Mouse (Mus musculus) hindbrain, embryonic 14.5 days (tissue): ENCODE results near the gene Agpat3. TPM values are rescaled to one million over a fixed set of nuclear protein-coding genes. Genes with fewer than 3 reads are reported as not detected.

Experiments used
- ATAC-seq: fragments of 200-750 bp; cut with Nextera tagmentation; 2 replicates; pipeline ENCODE4 v1.8.0; 2017; ENCODE audit warnings: moderate number of reproducible peaks, mild to moderate bottlenecking, moderate TSS enrichment, moderate library complexity; ENCODE audit not compliant: low FRiP score
- DNase-seq: peaks from one replicate; pipeline ENCODE4 v3.0.0-alpha.2; 2015; ENCODE audit warnings: low spot score
- H3K27ac ChIP-seq: fragments of 300-500 bp; sonication (generic); 2 replicates; pipeline ENCODE4 v1.5.1; 2014; ENCODE audit warnings: mild to moderate bottlenecking, moderate library complexity
- H3K27me3 ChIP-seq: fragments of 300-500 bp; sonication (generic); 2 replicates; pipeline ENCODE4 v1.6.1; 2014; ENCODE audit warnings: mild to moderate bottlenecking, low read length, mixed read lengths; ENCODE audit not compliant: control insufficient read depth, insufficient read depth
- H3K36me3 ChIP-seq: fragments of 300-500 bp; sonication (generic); replicated peaks from 2 replicates; pipeline ENCODE4 v1.6.1; 2014; ENCODE audit not compliant: control insufficient read depth, insufficient read depth
- H3K4me1 ChIP-seq: fragments of 300-500 bp; sonication (generic); replicated peaks from 2 replicates; pipeline ENCODE4 v1.6.1; 2014; ENCODE audit warnings: antibody characterized with exemption, low read length, mixed read lengths; ENCODE audit not compliant: control insufficient read depth, insufficient read depth
- H3K4me2 ChIP-seq: fragments of 300-500 bp; sonication (generic); replicated peaks from 2 replicates; pipeline ENCODE4 v1.6.1; 2014; ENCODE audit warnings: mild to moderate bottlenecking, moderate library complexity
- H3K4me3 ChIP-seq: fragments of 300-500 bp; sonication (generic); replicated peaks from 2 replicates; pipeline ENCODE4 v1.5.1; 2014; ENCODE audit warnings: mild to moderate bottlenecking, low read length
- H3K9ac ChIP-seq: fragments of 300-500 bp; sonication (generic); 2 replicates; pipeline ENCODE4 v1.6.1; 2014
- H3K9me3 ChIP-seq: fragments of 300-500 bp; sonication (generic); 2 replicates; pipeline ENCODE4 v1.6.1; 2016; ENCODE audit warnings: low read length; ENCODE audit not compliant: control insufficient read depth
- WGBS: fragments of 180-500 bp; shearing (Covaris S2); extraction: QIAGEN DNeasy Blood & Tissue Kit; methylation state at CpG from one replicate; pipeline ENCODE4 v1.1.7; 2014; 5-methylcytosine and 5-hydroxymethylcytosine counted together
- polyA plus RNA-seq: library from polyadenylated mRNA; unstranded; fragments of >200 nt; fragmentation: Nextera tagmentation; extraction: Ambion mirVana; gene quantifications from 2 replicates; pipeline ENCODE4 v1.2.1, GENCODE M21; 2014

Gene Agpat3
- polyA plus RNA-seq, 1 experiment from 2014 or later = 80.3 TPM

DNA sequence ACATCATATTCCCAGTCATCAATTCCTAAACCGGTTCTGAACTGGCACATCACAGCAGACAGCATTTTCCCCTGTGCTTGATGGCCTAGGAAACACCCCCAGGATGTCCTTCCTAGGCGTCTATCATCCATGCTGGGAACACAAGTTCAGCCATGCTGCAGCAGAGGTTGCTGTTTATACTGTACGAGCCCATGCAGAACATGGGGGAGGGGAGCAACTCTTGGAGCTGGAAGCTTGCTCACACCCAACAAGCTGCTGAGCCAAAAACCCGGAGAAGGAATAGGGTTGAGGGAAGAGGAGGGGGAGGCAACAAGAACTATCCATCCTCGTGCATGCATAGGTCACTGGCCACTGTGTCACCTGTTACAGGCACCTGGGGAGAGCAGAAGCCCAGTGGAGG, 92.0 kb downstream of the Agpat3 start:
- ATAC-seq (no peak), DNase-seq (no peak)
- H3K36me3 ChIP-seq = no peaks in the 10 kb centered on the region
- no peak overlapping the region for H3K4me3 ChIP-seq
- H3K4me1 ChIP-seq = no peaks in the 10 kb centered on the region
- H3K27me3 ChIP-seq = no peaks in the 10 kb centered on the region
- no peak overlapping the region for H3K9ac ChIP-seq
- no peak overlapping the region for H3K4me2 ChIP-seq
- 36% methylated on average over 5 of the region's 5 CpGs for WGBS
- no peaks in the 10 kb centered on the region for H3K9me3 ChIP-seq
- H3K27ac ChIP-seq = no peak overlapping the region

DNA sequence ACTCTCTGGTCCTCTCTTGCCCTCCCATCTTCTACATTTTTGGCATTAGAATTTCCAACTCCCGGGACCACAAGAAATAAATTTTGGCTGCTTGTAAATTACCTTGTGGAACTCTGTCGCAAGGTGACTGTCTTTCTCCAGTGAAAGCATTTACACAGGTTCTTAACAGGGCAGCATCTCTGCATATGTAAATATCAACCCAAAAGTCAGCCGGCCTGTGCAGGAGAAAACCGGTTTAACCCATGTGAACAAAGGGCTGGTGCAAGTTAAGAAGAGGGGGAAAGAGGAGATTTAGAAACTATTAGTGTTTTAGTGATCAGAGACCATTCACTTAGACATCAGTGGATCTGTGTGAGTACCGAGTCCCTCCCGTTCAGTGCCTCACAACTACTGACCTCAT, 92.6 kb downstream of the Agpat3 start:
- Histone ChIP-seq H3K4me2 (no peak overlapping the region), H3K9me3 (no peaks in the 10 kb centered on the region), H3K36me3 (no peaks in the 10 kb centered on the region), H3K4me3 (no peak overlapping the region), H3K9ac (no peak overlapping the region), H3K27me3 (no peaks in the 10 kb centered on the region), H3K4me1 (no peaks in the 10 kb centered on the region), H3K27ac (no peak overlapping the region)
- ATAC-seq (no peak), DNase-seq (no peak)
- 54% methylated on average over 6 of the region's 6 CpGs for WGBS

GRCm38 (mm10) chr10:78259230-78259629, 93.1 kb downstream of the Agpat3 start:
- no peak for DNase-seq
- H3K4me3 ChIP-seq = no peak overlapping the region
- no peak overlapping the region for H3K27ac ChIP-seq
- H3K27me3 ChIP-seq = no peaks in the 10 kb centered on the region
- H3K9ac ChIP-seq = no peak overlapping the region
- no peaks in the 10 kb centered on the region for H3K36me3 ChIP-seq
- no peaks in the 10 kb centered on the region for H3K4me1 ChIP-seq
- 78% methylated on average over 5 of the region's 5 CpGs for WGBS
- ATAC-seq = no peak
- no peaks in the 10 kb centered on the region for H3K9me3 ChIP-seq
- H3K4me2 ChIP-seq = no peak overlapping the region

- 83% methylated on average over 6 of the region's 6 CpGs for WGBS
- H3K27me3 ChIP-seq = no peaks in the 10 kb centered on the region
- H3K9ac ChIP-seq = no peak overlapping the region
- no peak for ATAC-seq
- H3K36me3 ChIP-seq = no peaks in the 10 kb centered on the region
- no peak for DNase-seq
- no peak overlapping the region for H3K27ac ChIP-seq
- no peaks in the 10 kb centered on the region for H3K4me1 ChIP-seq
- no peak overlapping the region for H3K4me3 ChIP-seq
- no peak overlapping the region for H3K4me2 ChIP-seq
- no peaks in the 10 kb centered on the region for H3K9me3 ChIP-seq
Observed at GRCm38 (mm10) chr10:78258142-78258675, 94.1 kb downstream of the Agpat3 start.

GRCm38 (mm10) chr10:78255646-78256059, 96.6 kb downstream of the Agpat3 start:
- Histone ChIP-seq H3K4me2 (no peak overlapping the region), H3K9ac (no peak overlapping the region), H3K9me3 (0 out of 2 replicates have a peak, but pooled peaks cover 5% of the 10 kb centered on the region), H3K36me3 (no peaks in the 10 kb centered on the region), H3K4me3 (no peak overlapping the region), H3K27me3 (no peaks in the 10 kb centered on the region), H3K4me1 (no peaks in the 10 kb centered on the region), H3K27ac (no peak overlapping the region)
- no peak for ATAC-seq
- 78% methylated on average over 4 of the region's 4 CpGs for WGBS
- no peak for DNase-seq

DNA sequence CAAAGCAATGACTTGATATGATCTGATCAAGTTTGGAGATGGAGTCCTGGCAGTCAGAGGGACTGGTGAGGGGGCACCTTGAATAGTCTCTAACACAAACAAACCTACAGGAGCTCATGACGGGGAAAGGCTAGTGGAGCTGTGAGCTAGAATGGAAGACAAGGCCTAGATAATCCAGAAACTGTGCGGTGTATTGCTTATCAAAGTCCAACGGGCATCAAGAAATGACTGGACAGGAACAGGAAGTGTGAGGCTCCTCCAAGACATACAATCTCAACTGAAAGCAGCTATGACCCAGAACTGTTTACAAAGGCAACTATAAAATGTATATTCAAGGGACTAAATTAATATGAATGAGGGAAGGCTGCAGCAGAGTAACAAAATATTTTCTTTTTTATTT, 105.1 kb downstream of the Agpat3 start:
- H3K36me3 ChIP-seq = 0 out of 2 replicates have a peak, but pooled peaks cover 3% of the 10 kb centered on the region
- H3K9me3 ChIP-seq = 0 out of 2 replicates have a peak, but pooled peaks cover 5% of the 10 kb centered on the region
- H3K4me3 ChIP-seq = no peak overlapping the region
- H3K4me1 ChIP-seq = peaks cover 17% of the 10 kb centered on the region
- no peak overlapping the region for H3K4me2 ChIP-seq
- 85% methylated on average over 3 of the region's 3 CpGs for WGBS
- no peak overlapping the region for H3K27ac ChIP-seq
- no peaks in the 10 kb centered on the region for H3K27me3 ChIP-seq
- no peak overlapping the region for H3K9ac ChIP-seq
- ATAC-seq = no peak
- no peak for DNase-seq

- Histone ChIP-seq H3K9ac (no peak overlapping the region), H3K4me3 (no peak overlapping the region)
- WGBS = 84% methylated on average over 4 of the region's 4 CpGs
Observed at GRCm38 (mm10) chr10:78246725-78247124, 105.6 kb downstream of the Agpat3 start.

GRCm38 (mm10) chr10:78245225-78245547, 107.1 kb downstream of the Agpat3 start:
- Histone ChIP-seq H3K4me3 (peak overlapping the region; percentile 76), H3K27me3 (no peaks in the 10 kb centered on the region), H3K27ac (peak overlapping the region; percentile 86), H3K9me3 (no peaks in the 10 kb centered on the region), H3K4me2 (peak overlapping the region; percentile 78), H3K4me1 (peaks cover 17% of the 10 kb centered on the region), H3K9ac (peak overlapping the region; percentile 88), H3K36me3 (0 out of 2 replicates have a peak, but pooled peaks cover 3% of the 10 kb centered on the region)
- 19% methylated on average over 7 of the region's 7 CpGs for WGBS
- peak; percentile 50 for DNase-seq
- peak; percentile 19; the same call in 1 of the 2 replicates for ATAC-seq

More at GRCm38 (mm10) chr10:78246725-78247124, 105.6 kb downstream of the Agpat3 start:
- DNase-seq (no peak), ATAC-seq (no peak)
- 0 out of 2 replicates have a peak, but pooled peaks cover 5% of the 10 kb centered on the region for H3K9me3 ChIP-seq
- H3K4me2 ChIP-seq = no peak overlapping the region
- H3K27ac ChIP-seq = no peak overlapping the region
- H3K4me1 ChIP-seq = peaks cover 17% of the 10 kb centered on the region
- H3K36me3 ChIP-seq = 0 out of 2 replicates have a peak, but pooled peaks cover 3% of the 10 kb centered on the region
- no peaks in the 10 kb centered on the region for H3K27me3 ChIP-seq

DNA sequence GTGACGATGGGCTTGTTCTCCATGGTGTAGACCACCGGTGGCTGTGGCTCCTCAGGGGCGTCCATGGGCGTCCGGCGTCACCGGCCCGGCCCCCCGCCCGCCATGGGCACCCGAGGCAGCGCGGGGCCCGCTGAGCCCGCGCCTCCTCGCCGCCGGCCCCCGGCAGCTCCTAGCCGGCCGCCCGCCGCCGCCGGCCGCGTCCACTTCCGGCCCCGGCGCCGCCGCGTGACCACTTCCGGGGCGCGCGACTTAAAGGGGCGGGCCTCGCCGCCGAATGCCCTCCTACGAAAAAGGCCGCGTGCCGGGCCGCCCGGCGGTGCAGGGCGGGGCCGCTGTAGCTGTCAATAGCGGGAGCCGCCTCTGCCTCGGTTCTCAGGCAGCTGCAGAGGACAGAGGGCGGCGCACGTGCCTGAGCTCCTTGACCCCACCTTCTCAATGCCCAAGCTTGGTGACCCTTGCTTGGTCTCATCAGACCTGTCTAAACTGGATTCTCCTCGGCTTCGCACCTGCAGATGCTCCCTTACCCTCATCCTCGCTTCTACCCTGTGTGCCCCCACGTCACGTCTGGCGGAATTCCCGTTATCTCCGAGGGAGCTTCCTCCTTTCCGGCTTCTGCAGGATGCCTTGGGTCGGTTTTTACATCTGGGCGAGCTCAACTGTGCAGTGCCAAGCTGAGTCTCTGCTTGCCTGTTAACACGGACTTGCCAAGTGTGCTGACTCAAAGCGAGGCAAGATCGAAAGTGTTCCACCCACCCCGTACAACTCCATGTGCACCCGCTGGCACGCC, 107.7 kb downstream of the Agpat3 start, which contains the start of gene Trappc10:
Gene Trappc10, minus strand, starts transcription at position 204 of the 787 bp plus-strand sequence.
- H3K4me3 ChIP-seq = peak within 1 kb of the TSS; percentile 76
- H3K27me3 ChIP-seq = no peaks in the 10 kb centered on the region
- H3K9me3 ChIP-seq = no peaks in the 10 kb centered on the region
- peak; percentile 96 for ATAC-seq
- 0 out of 2 replicates have a peak, but pooled peaks cover 3% of the 10 kb centered on the region for H3K36me3 ChIP-seq
- DNase-seq = peak; percentile 89
- peak within 1 kb of the TSS; percentile 78 for H3K4me2 ChIP-seq
- H3K4me1 ChIP-seq = peaks cover 17% of the 10 kb centered on the region
- peak within 1 kb of the TSS; percentile 86 for H3K27ac ChIP-seq
- peak within 1 kb of the TSS; percentile 88 for H3K9ac ChIP-seq
- WGBS = under 1% methylated on average over 67 of the region's 74 CpGs
